Mouse (Mus musculus) CH12.LX (cell line): Measurements from ENCODE around the gene Syngap1. TPM values are rescaled to one million over a fixed set of nuclear protein-coding genes. Genes with fewer than 3 reads are reported as not detected.

Source experiments
- DNase-seq: peaks from one replicate; pipeline ENCODE4 v3.0.0-alpha.2; 2013; ENCODE audit errors: extremely low read depth
- H3K27ac ChIP-seq: 2 replicates; pipeline ENCODE4 v1.5.1; 2012; ENCODE audit warnings: low read depth, mild to moderate bottlenecking, control low read depth, moderate library complexity; ENCODE audit not compliant: insufficient read depth
- H3K27me3 ChIP-seq: replicated peaks from 2 replicates; pipeline ENCODE3; 2012; ENCODE audit warnings: inconsistent platforms
- H3K36me3 ChIP-seq, 2 experiments: replicated peaks in 1 of 2; 2 replicates each; pipeline versions ENCODE3 to v1.6.1; 2012; ENCODE audit warnings: inconsistent platforms in 1 of 2, low read length in 1 of 2, mild to moderate bottlenecking in 1 of 2, mixed read lengths in 1 of 2, moderate library complexity in 1 of 2; ENCODE audit not compliant: control insufficient read depth in 1 of 2, insufficient read depth in 1 of 2
- H3K4me1 ChIP-seq, 2 experiments: 2 replicates each; pipeline ENCODE4 v1.6.1; 2012; ENCODE audit warnings: inconsistent platforms in 1 of 2, moderate library complexity in 1 of 2; ENCODE audit not compliant: insufficient read depth in 2 of 2, control insufficient read depth in 1 of 2
- H3K4me2 ChIP-seq: 2 replicates; pipeline ENCODE4 v1.6.1; 2012; ENCODE audit warnings: low read depth, mild to moderate bottlenecking, control low read depth; ENCODE audit not compliant: poor library complexity, insufficient read depth, severe bottlenecking
- H3K4me3 ChIP-seq, 3 experiments: fragments of 150-350 bp in 1 of 3; sonication (generic) in 1 of 3; replicated peaks in 1 of 3; 2 replicates each; pipeline versions ENCODE3 to v1.5.1; 2011 to 2012; ENCODE audit warnings: low read depth in 2 of 3, low read length in 2 of 3, mild to moderate bottlenecking in 2 of 3, moderate library complexity in 2 of 3, control low read depth in 1 of 3, improper control_type of control experiment in 1 of 3, inconsistent platforms in 1 of 3, mixed read lengths in 1 of 3; ENCODE audit not compliant: poor library complexity in 1 of 3
- H3K79me2 ChIP-seq: replicated peaks from 2 replicates; pipeline ENCODE4 v1.6.1; 2012; ENCODE audit warnings: mild to moderate bottlenecking, moderate library complexity; ENCODE audit not compliant: control insufficient read depth, poor library complexity, insufficient read depth, severe bottlenecking; ENCODE audit errors: extremely low read depth
- H3K9ac ChIP-seq: 2 replicates; pipeline ENCODE4 v1.6.1; 2012; ENCODE audit warnings: low read depth, mild to moderate bottlenecking, control low read depth, moderate library complexity; ENCODE audit not compliant: insufficient read depth
- H3K9me3 ChIP-seq: replicated peaks from 2 replicates; pipeline ENCODE3; 2012; ENCODE audit warnings: low read length, inconsistent platforms, mixed read lengths
- CTCF ChIP-seq, 2 experiments: IDR thresholded peaks in 1 of 2; conservative IDR thresholded peaks in 1 of 2; 2 replicates each; pipeline ENCODE4 v1.5.1; 2011 to 2012; ENCODE audit warnings: low read depth in 2 of 2, low read length in 2 of 2, improper control_type of control experiment in 1 of 2, inconsistent platforms in 1 of 2, mild to moderate bottlenecking in 1 of 2, moderate library complexity in 1 of 2
- E2F4 ChIP-seq: IDR thresholded peaks from 2 replicates; pipeline ENCODE4 v1.6.1; 2011; ENCODE audit warnings: low read depth, low read length, improper control_type of control experiment; ENCODE audit not compliant: insufficient replicate concordance
- ELF1 ChIP-seq: IDR thresholded peaks from 2 replicates; pipeline ENCODE4 v1.6.1; 2014; ENCODE audit warnings: low read depth, mild to moderate bottlenecking, inconsistent platforms, low read length, improper control_type of control experiment
- GABPA ChIP-seq: IDR thresholded peaks from 2 replicates; pipeline ENCODE4 v1.6.1; 2012; ENCODE audit warnings: low read depth, low read length, improper control_type of control experiment, inconsistent platforms; ENCODE audit not compliant: insufficient replicate concordance
- HCFC1 ChIP-seq: IDR thresholded peaks from 2 replicates; pipeline ENCODE4 v1.6.1; 2012; ENCODE audit warnings: low read depth, mild to moderate bottlenecking, inconsistent platforms, low read length, improper control_type of control experiment
- KAT2A ChIP-seq: IDR thresholded peaks from 2 replicates; pipeline ENCODE4 v1.6.1; 2012; ENCODE audit warnings: low read length, improper control_type of control experiment, inconsistent platforms; ENCODE audit not compliant: insufficient replicate concordance
- MXI1 ChIP-seq: IDR thresholded peaks from 2 replicates; pipeline ENCODE4 v1.6.1; 2011; ENCODE audit warnings: mild to moderate bottlenecking, low read depth, low read length, improper control_type of control experiment
- NRF1 ChIP-seq: IDR thresholded peaks from 2 replicates; pipeline ENCODE4 v1.6.1; 2014; ENCODE audit warnings: low read depth, mild to moderate bottlenecking, inconsistent platforms, low read length, improper control_type of control experiment, moderate library complexity
- POLR2AphosphoS2 ChIP-seq: IDR thresholded peaks from 2 replicates; pipeline ENCODE4 v1.6.1; 2011; ENCODE audit warnings: low read depth, low read length, improper control_type of control experiment
- RCOR1 ChIP-seq: conservative IDR thresholded peaks from 2 replicates; pipeline ENCODE4 v1.6.1; 2012; ENCODE audit warnings: low read depth, mild to moderate bottlenecking, inconsistent platforms, low read length, improper control_type of control experiment
- SMC3 ChIP-seq: IDR thresholded peaks from 2 replicates; pipeline ENCODE4 v1.6.1; 2011; ENCODE audit warnings: low read depth, low read length, improper control_type of control experiment
- TBP ChIP-seq: conservative IDR thresholded peaks from 2 replicates; pipeline ENCODE4 v1.6.1; 2011; ENCODE audit warnings: low read depth, low read length, improper control_type of control experiment
- USF1 ChIP-seq: IDR thresholded peaks from 2 replicates; pipeline ENCODE4 v1.6.1; 2014; ENCODE audit warnings: low read depth, mild to moderate bottlenecking, inconsistent platforms, low read length, improper control_type of control experiment
- USF2 ChIP-seq: conservative IDR thresholded peaks from 2 replicates; pipeline ENCODE4 v1.6.1; 2011; ENCODE audit warnings: low read depth, low read length, improper control_type of control experiment
- ZKSCAN1 ChIP-seq: IDR thresholded peaks from 2 replicates; pipeline ENCODE4 v1.6.1; 2012; ENCODE audit warnings: low read depth, inconsistent platforms, low read length, improper control_type of control experiment, borderline replicate concordance
- ZMIZ1 ChIP-seq: IDR thresholded peaks from 2 replicates; pipeline ENCODE4 v1.6.1; 2012; ENCODE audit warnings: low read depth, mild to moderate bottlenecking, inconsistent platforms, low read length, improper control_type of control experiment
- ZNF384 ChIP-seq: IDR thresholded peaks from 2 replicates; pipeline ENCODE4 v1.6.1; 2012; ENCODE audit warnings: low read depth, low read length, improper control_type of control experiment, inconsistent platforms
- dilution Hi-C: fragments of 300-500 bp; cut with MboI; formaldehyde crosslinking; loops from 2 replicates; pipeline ENCODE4 v1.14.3; 2020; ENCODE audit warnings: low sequenced_read_pairs; ENCODE audit not compliant: extremely low pct_unique_long_range_greater_than_20kb, extremely low pct_ligation_motif_present
- in situ Hi-C: fragments of 300-500 bp; cut with MboI; formaldehyde crosslinking; loops from 3 replicates; pipeline ENCODE4 v1.14.3; 2019; ENCODE audit warnings: low sequenced_read_pairs, low pct_ligation_motif_present, low pct_unique_long_range_greater_than_20kb, mixed read lengths
- polyA plus RNA-seq: library from polyadenylated mRNA; unstranded; fragments of >175 nt; gene quantifications from 2 replicates; pipeline ENCODE4 v1.2.1, GENCODE M21; 2012; ENCODE audit warnings: low read depth; ENCODE audit not compliant: insufficient read length
- total RNA-seq, 2 experiments: library from RNA; depleted of rRNA; stranded (reverse); fragments of 300-350 nt in 1 of 2; fragments of >200 nt in 1 of 2; gene quantifications; 2 replicates each; pipeline ENCODE4 v1.2.3; 2012 to 2014

The Syngap1 gene
- total and polyA plus RNA-seq, 3 experiments: 1.3 to 2.4 TPM; not detected in 1

DNA sequence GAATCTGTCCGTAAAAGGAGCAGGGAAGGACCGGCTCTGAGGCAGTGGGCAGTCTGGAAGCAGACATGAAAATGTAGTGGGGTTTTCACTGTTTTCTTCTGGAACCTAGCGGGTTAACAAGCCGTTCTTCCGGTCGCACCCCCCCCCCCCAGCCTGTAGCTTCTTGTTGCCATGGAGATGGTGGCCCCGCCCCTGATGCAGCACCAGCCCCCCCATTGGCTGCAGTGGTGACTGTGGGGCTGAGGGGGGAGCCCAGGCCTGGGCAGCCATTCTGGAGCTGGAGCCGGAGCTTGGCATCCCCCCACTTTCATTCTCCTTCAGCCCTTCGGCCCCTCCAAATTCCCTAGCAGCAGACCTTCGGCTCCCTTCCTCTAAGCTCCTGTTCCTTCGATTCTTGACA is 10.4 kb downstream of the Syngap1 start:
- TF ChIP-seq ZMIZ1 (no peak), SMC3 (no peak), MXI1 (no peak)
- H3K4me3 ChIP-seq: no peak overlapping the region
- peaks cover 3 to 7% of the 10 kb centered on the region in 2 experiments; a peak in 3 of 4 replicates for H3K4me1 ChIP-seq
- dilution Hi-C loops (no loop called here), in situ Hi-C loops (no loop called here)
- H3K9me3 ChIP-seq: no peaks in the 10 kb centered on the region
- H3K4me2 ChIP-seq: no peak overlapping the region
- H3K9ac ChIP-seq: no peak overlapping the region
- H3K27me3 ChIP-seq: peaks cover 68% of the 10 kb centered on the region
- no peak overlapping the region for H3K27ac ChIP-seq
- DNase-seq: no peak
- H3K79me2 ChIP-seq: no peaks in the 10 kb centered on the region
- H3K36me3 ChIP-seq: peaks cover 0 to 2% of the 10 kb centered on the region in 2 experiments

GRCm38 (mm10) chr17:26951952-26952877 is 11.2 kb downstream of the Syngap1 start:
- Histone ChIP-seq H3K36me3 (peaks cover 0 to 4% of the 10 kb centered on the region in 2 experiments), H3K79me2 (no peaks in the 10 kb centered on the region), H3K27me3 (peaks cover 60% of the 10 kb centered on the region), H3K4me1 (peaks cover 3 to 7% of the 10 kb centered on the region in 2 experiments; a peak in 3 of 4 replicates), H3K27ac (no peak overlapping the region), H3K9ac (no peak overlapping the region), H3K4me2 (no peak overlapping the region)
- dilution Hi-C loops: no loop called here
- in situ Hi-C loops: no loop called here
- no peak for TF ChIP-seq SMC3
- TF ChIP-seq, all 38 proteins: peak for 0
- Histone ChIP-seq H3K9me3 (no peaks in the 10 kb centered on the region), H3K4me3 (no peak overlapping the region)
- no peak for DNase-seq

GRCm38 (mm10) chr17:26953201-26953600 is 12.1 kb downstream of the Syngap1 start:
- H3K9ac ChIP-seq: no peak overlapping the region
- no peak overlapping the region for H3K4me3 ChIP-seq
- H3K9me3 ChIP-seq: no peaks in the 10 kb centered on the region
- no peaks in the 10 kb centered on the region for H3K79me2 ChIP-seq
- in situ Hi-C loops (no loop called here), dilution Hi-C loops (no loop called here)
- TF ChIP-seq CTCF (conservative IDR thresholded peaks at IDR 0.05 in 1 of 2, IDR thresholded peaks at IDR 0.05 in 1 of 2; ENCODE audit: low read depth in 2 of 2, low read length in 2 of 2) (no peak), USF2 (no peak), TBP (no peak), POLR2AphosphoS2 (no peak), ZKSCAN1 (no peak), HCFC1 (no peak), GABPA (no peak), SMC3 (no peak), RCOR1 (no peak), ELF1 (no peak), USF1 (no peak), NRF1 (no peak), KAT2A (no peak), E2F4 (no peak), ZNF384 (no peak)
- TF ChIP-seq, all 38 proteins: peak for 0
- Histone ChIP-seq H3K4me2 (no peak overlapping the region), H3K27me3 (peaks cover 56% of the 10 kb centered on the region), H3K36me3 (peaks cover 0 to 8% of the 10 kb centered on the region in 2 experiments), H3K27ac (no peak overlapping the region), H3K4me1 (peaks cover 3 to 5% of the 10 kb centered on the region in 2 experiments; a peak in 3 of 4 replicates)
- DNase-seq: no peak
